Mouse (Mus musculus): ENCODE results near the gene 0610009B22Rik.

0610009B22Rik gene

GRCm38 (mm10) chr11:51635525-51636322 lies 53.0 kb downstream of the 0610009B22Rik start, which contains the start of gene Rmnd5b:
TSS of gene Rmnd5b (minus strand) at chr11:51635896.
- peak; percentile 91 to 92 for DNase-seq

Data from B cell, adult 2 months (primary cell).